Mouse (Mus musculus): ENCODE measurements around the gene Apoc3.
A peak's percentile ranks its signal among the peaks of the same experiment; 100 is the strongest.

Gene Apoc3

GRCm38 (mm10) chr9:46191644-46192043 is 43.8 kb downstream of the Apoc3 start:
- DNase-seq: no peak

GRCm38 (mm10) chr9:46191234-46191633 is 44.2 kb downstream of the Apoc3 start:
- no peak for DNase-seq

DNA sequence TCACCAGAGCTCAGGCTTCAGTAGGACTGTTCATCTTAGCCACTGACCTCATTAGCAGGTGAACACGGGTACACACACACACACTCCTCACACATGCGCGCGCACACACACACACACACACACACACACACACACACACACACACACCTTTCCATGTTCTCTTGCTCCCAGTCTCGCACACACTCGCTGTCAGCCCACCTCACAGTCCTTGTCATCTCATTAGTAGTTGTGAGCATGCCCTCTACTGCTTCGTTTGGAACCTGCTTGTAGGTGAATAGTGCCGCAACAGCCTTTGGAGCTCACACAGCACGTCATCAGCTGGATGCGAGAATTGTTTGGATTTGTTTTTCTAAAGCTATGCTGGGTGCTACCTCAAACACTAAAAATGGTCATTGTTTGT is 46.1 kb downstream of the Apoc3 start:
- DNase-seq: no peak

DNA sequence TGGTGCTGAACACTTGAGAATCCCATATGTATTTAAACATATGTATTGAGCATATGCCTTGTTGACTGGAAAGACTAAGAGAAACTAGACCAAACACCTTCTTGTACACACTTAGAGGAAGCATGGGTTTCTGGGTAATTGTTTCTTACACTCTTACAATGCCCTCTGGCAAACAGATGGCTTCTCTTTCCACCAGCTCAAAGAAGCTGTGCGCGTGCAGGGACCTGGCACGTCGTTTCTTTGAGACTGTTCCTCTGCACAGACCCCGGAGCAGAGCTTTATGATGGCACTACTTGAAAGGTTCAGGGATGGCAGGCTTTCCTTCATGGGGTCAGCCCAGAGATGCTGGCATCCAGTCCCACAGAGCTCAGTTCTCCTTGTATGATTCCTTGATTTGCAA is 46.5 kb downstream of the Apoc3 start:
- DNase-seq: no peak

GRCm38 (mm10) chr9:46188370-46188769 is 47.1 kb downstream of the Apoc3 start:
- DNase-seq: no peak

DNA sequence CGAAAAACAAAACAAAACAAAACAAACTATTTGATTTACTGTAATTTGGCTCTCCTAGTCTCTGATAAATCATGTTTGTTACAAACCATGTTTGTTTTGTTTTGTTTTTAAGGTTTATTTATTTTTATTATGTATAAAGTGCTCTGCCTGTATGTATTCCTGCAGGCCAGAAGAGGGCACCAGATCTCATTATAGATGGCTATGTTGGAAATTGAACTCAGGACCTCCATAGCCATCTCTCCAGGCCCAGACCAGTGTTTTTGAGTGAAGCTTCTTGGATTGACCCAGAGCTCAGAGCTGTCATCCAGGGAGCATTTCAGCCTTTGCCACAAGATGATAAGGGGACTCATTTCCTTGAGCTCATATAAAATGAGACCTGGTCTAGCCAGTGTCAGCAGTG is 49.0 kb downstream of the Apoc3 start:
- DNase-seq: no peak

DNA sequence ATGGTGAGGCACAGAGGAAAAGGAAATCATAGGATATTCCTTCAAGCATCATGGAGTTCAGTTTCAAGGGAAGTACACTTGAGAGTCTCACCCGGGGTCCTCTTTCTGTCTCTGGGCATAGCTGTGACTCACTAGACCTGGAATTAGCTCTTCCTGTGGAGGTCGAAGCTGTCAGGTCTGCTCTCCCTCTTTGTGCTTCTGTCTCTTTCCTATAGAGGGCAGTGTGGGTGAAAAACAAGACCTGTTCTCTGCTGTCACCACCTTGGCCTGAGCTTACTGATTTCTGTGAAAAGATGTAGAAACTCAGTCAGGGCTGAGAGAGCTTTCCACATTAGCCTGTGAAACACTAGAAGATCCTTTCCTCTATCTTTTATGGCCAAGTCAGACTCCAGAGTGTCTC is 50.2 kb downstream of the Apoc3 start:
- DNase-seq: peak in 1 of 2 experiments; percentile 46

DNA sequence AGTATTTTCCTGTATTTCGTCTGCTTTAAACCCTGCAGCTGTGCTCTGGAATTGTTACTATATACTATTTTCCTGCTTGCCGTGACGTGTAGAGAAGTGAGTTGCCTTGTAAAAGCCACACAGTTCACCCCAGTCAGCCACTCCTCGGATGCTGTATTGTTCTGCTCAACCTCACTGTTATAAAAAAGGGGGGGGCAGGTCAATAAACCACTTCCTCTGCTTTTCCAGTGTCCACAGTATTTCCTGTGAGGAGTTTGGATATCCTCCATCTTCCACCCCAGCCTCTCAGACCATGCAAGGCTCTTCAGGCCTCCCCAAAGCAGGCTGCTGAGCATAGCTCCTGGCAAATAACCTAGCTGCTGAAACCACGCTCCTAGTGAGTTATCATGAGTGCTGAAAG is 50.9 kb downstream of the Apoc3 start:
- no peak for DNase-seq

Measured in kidney, postnatal 25 days (tissue).